Mouse (Mus musculus) limb, embryonic 12.5 days (tissue): ENCODE measurements at regions not wholly inside any gene's neighbourhood (a gene's known extent, or its start where the extent isn't known, plus 50 kb on each side); places are given as distances from the start of the nearest gene placed in this dataset.
A peak's percentile ranks its signal among the peaks of the same experiment; 100 is the strongest.

Source experiments
- ATAC-seq: fragments of 200-750 bp; cut with Nextera tagmentation; 2 replicates; pipeline ENCODE4 v1.8.0; 2017; ENCODE audit warnings: low read depth, moderate TSS enrichment; ENCODE audit not compliant: insufficient number of reproducible peaks, insufficient read depth, low FRiP score, low TSS enrichment
- H3K27ac ChIP-seq: fragments of 300-500 bp; sonication (generic); 2 replicates; pipeline ENCODE4 v1.5.1; 2016; ENCODE audit warnings: mild to moderate bottlenecking, moderate library complexity
- H3K27me3 ChIP-seq: fragments of 300-500 bp; sonication (generic); 2 replicates; pipeline ENCODE4 v1.6.1; 2016; ENCODE audit warnings: mild to moderate bottlenecking, moderate library complexity
- H3K36me3 ChIP-seq: fragments of 300-500 bp; sonication (generic); 2 replicates; pipeline ENCODE4 v1.6.1; 2016; ENCODE audit warnings: mild to moderate bottlenecking, moderate library complexity
- H3K4me1 ChIP-seq: fragments of 300-500 bp; sonication (generic); replicated peaks from 2 replicates; pipeline ENCODE4 v1.6.1; 2016
- H3K4me2 ChIP-seq: fragments of 300-500 bp; sonication (generic); 2 replicates; pipeline ENCODE4 v1.6.1; 2016; ENCODE audit warnings: mild to moderate bottlenecking, moderate library complexity
- H3K4me3 ChIP-seq: fragments of 300-500 bp; sonication (generic); replicated peaks from 2 replicates; pipeline ENCODE4 v1.5.1; 2016; ENCODE audit warnings: mild to moderate bottlenecking
- H3K9ac ChIP-seq: fragments of 300-500 bp; sonication (generic); replicated peaks from 2 replicates; pipeline ENCODE4 v1.6.1; 2016; ENCODE audit warnings: mild to moderate bottlenecking, moderate library complexity
- H3K9me3 ChIP-seq: fragments of 300-500 bp; sonication (generic); 2 replicates; pipeline ENCODE4 v1.6.1; 2016; ENCODE audit warnings: mild to moderate bottlenecking, moderate library complexity
- WGBS: fragments of 180-500 bp; shearing (Covaris S2); methylation state at CpG from one replicate; pipeline ENCODE4 v1.1.7; 2016; 5-methylcytosine and 5-hydroxymethylcytosine counted together

- peak; percentile 67 for ATAC-seq
- Histone ChIP-seq H3K36me3 (no peaks in the 10 kb centered on the region), H3K27ac (peak overlapping the region; percentile 12; the same call in 1 of the 2 replicates), H3K4me3 (0 out of 2 replicates have a peak overlapping the region, but pooled peaks have one; percentile 15), H3K27me3 (peaks cover 26% of the 10 kb centered on the region; the same call in 1 of the 2 replicates), H3K9ac (no peak overlapping the region), H3K4me2 (peak overlapping the region; percentile 49), H3K9me3 (no peaks in the 10 kb centered on the region), H3K4me1 (peaks cover 24% of the 10 kb centered on the region)
- WGBS = 32% methylated on average over 20 of the region's 20 CpGs
Observed at GRCm38 (mm10) chr14:45984135-45984892, 326.4 kb upstream of the Ddhd1 start.

GRCm38 (mm10) chr14:45992041-45992869 lies 334.3 kb upstream of the Ddhd1 start:
- Histone ChIP-seq H3K9ac (no peak overlapping the region), H3K27me3 (peaks cover 24% of the 10 kb centered on the region; the same call in 1 of the 2 replicates), H3K4me3 (no peak overlapping the region), H3K36me3 (no peaks in the 10 kb centered on the region), H3K4me1 (peaks cover 38% of the 10 kb centered on the region), H3K9me3 (no peaks in the 10 kb centered on the region), H3K4me2 (no peak overlapping the region), H3K27ac (no peak overlapping the region)
- 31% methylated on average over 17 of the region's 17 CpGs for WGBS
- no peak for ATAC-seq

- H3K27me3 ChIP-seq = peaks cover 19% of the 10 kb centered on the region; the same call in 1 of the 2 replicates
- no peak overlapping the region for H3K9ac ChIP-seq
- no peak overlapping the region for H3K4me2 ChIP-seq
- H3K9me3 ChIP-seq = no peaks in the 10 kb centered on the region
- H3K4me3 ChIP-seq = no peak overlapping the region
- ATAC-seq = no peak
- H3K36me3 ChIP-seq = no peaks in the 10 kb centered on the region
- H3K27ac ChIP-seq = no peak overlapping the region
- WGBS = 47% methylated on average over 4 of the region's 4 CpGs
- peaks cover 38% of the 10 kb centered on the region for H3K4me1 ChIP-seq
Observed at GRCm38 (mm10) chr14:45992870-45993135, 334.9 kb upstream of the Ddhd1 start.

- H3K27me3 ChIP-seq = peaks cover 18% of the 10 kb centered on the region; the same call in 1 of the 2 replicates
- H3K4me3 ChIP-seq = no peak overlapping the region
- under 1% methylated on average over 3 of the region's 3 CpGs for WGBS
- no peaks in the 10 kb centered on the region for H3K9me3 ChIP-seq
- ATAC-seq = no peak
- H3K9ac ChIP-seq = no peak overlapping the region
- H3K27ac ChIP-seq = no peak overlapping the region
- H3K36me3 ChIP-seq = no peaks in the 10 kb centered on the region
- H3K4me1 ChIP-seq = peaks cover 38% of the 10 kb centered on the region
- H3K4me2 ChIP-seq = no peak overlapping the region
Observed at GRCm38 (mm10) chr14:45993669-45994068, 335.7 kb upstream of the Ddhd1 start.

GRCm38 (mm10) chr14:45996760-45997159 lies 338.8 kb upstream of the Ddhd1 start:
- H3K4me1 ChIP-seq = peaks cover 28% of the 10 kb centered on the region
- H3K4me2 ChIP-seq = no peak overlapping the region
- peak; percentile 59; the same call in 1 of the 2 replicates for ATAC-seq
- H3K36me3 ChIP-seq = no peaks in the 10 kb centered on the region
- H3K27ac ChIP-seq = no peak overlapping the region
- no peaks in the 10 kb centered on the region for H3K9me3 ChIP-seq
- no peak overlapping the region for H3K4me3 ChIP-seq
- peaks cover 5% of the 10 kb centered on the region; the same call in 1 of the 2 replicates for H3K27me3 ChIP-seq
- no peak overlapping the region for H3K9ac ChIP-seq
- 74% methylated on average over 5 of the region's 5 CpGs for WGBS

- no peaks in the 10 kb centered on the region for H3K36me3 ChIP-seq
- H3K27me3 ChIP-seq = 0 out of 2 replicates have a peak, but pooled peaks cover 3% of the 10 kb centered on the region
- H3K4me3 ChIP-seq = no peak overlapping the region
- ATAC-seq = no peak
- no peak overlapping the region for H3K27ac ChIP-seq
- H3K4me1 ChIP-seq = no peaks in the 10 kb centered on the region; the same call in 1 of the 2 replicates
- WGBS = 60% methylated on average over 6 of the region's 6 CpGs
- no peaks in the 10 kb centered on the region for H3K9me3 ChIP-seq
- no peak overlapping the region for H3K4me2 ChIP-seq
- H3K9ac ChIP-seq = no peak overlapping the region
Observed at GRCm38 (mm10) chr14:46004078-46004477, 346.1 kb upstream of the Ddhd1 start.

GRCm38 (mm10) chr14:46005307-46005706 lies 347.4 kb upstream of the Ddhd1 start:
- WGBS = 22% methylated on average over 4 of the region's 4 CpGs
- Histone ChIP-seq H3K9ac (no peak overlapping the region), H3K36me3 (no peaks in the 10 kb centered on the region), H3K4me1 (no peaks in the 10 kb centered on the region; the same call in 1 of the 2 replicates), H3K4me3 (no peak overlapping the region), H3K27me3 (0 out of 2 replicates have a peak, but pooled peaks cover 3% of the 10 kb centered on the region), H3K27ac (no peak overlapping the region), H3K4me2 (no peak overlapping the region), H3K9me3 (no peaks in the 10 kb centered on the region)
- ATAC-seq = no peak

- ATAC-seq = no peak
- Histone ChIP-seq H3K4me3 (no peak overlapping the region), H3K27ac (no peak overlapping the region), H3K9me3 (no peaks in the 10 kb centered on the region), H3K4me1 (peaks cover 7% of the 10 kb centered on the region), H3K27me3 (peaks cover 3% of the 10 kb centered on the region), H3K4me2 (no peak overlapping the region), H3K36me3 (no peaks in the 10 kb centered on the region), H3K9ac (no peak overlapping the region)
- 95% methylated on average over 2 of the region's 2 CpGs for WGBS
Observed at GRCm38 (mm10) chr14:46013232-46013631, 355.3 kb upstream of the Ddhd1 start.

- Histone ChIP-seq H3K36me3 (no peaks in the 10 kb centered on the region), H3K4me1 (peaks cover 16% of the 10 kb centered on the region), H3K27ac (no peak overlapping the region), H3K9ac (no peak overlapping the region), H3K27me3 (peaks cover 3% of the 10 kb centered on the region), H3K4me2 (no peak overlapping the region), H3K4me3 (no peak overlapping the region), H3K9me3 (no peaks in the 10 kb centered on the region)
- WGBS = 76% methylated on average over 2 of the region's 2 CpGs
- ATAC-seq = no peak
Observed at GRCm38 (mm10) chr14:46014090-46014489, 356.1 kb upstream of the Ddhd1 start.

GRCm38 (mm10) chr14:46015682-46016400 lies 357.9 kb upstream of the Ddhd1 start:
- ATAC-seq = no peak
- H3K9me3 ChIP-seq = no peaks in the 10 kb centered on the region
- no peak overlapping the region for H3K27ac ChIP-seq
- WGBS = 87% methylated on average over 6 of the region's 6 CpGs
- H3K4me3 ChIP-seq = no peak overlapping the region
- H3K4me2 ChIP-seq = no peak overlapping the region
- peaks cover 31% of the 10 kb centered on the region for H3K4me1 ChIP-seq
- H3K36me3 ChIP-seq = no peaks in the 10 kb centered on the region
- no peak overlapping the region for H3K9ac ChIP-seq
- H3K27me3 ChIP-seq = peaks cover 3% of the 10 kb centered on the region

GRCm38 (mm10) chr14:46016701-46017106 lies 358.8 kb upstream of the Ddhd1 start:
- Histone ChIP-seq H3K4me1 (peaks cover 31% of the 10 kb centered on the region), H3K4me3 (no peak overlapping the region), H3K36me3 (no peaks in the 10 kb centered on the region), H3K4me2 (no peak overlapping the region), H3K27ac (no peak overlapping the region), H3K9ac (no peak overlapping the region), H3K9me3 (no peaks in the 10 kb centered on the region), H3K27me3 (peaks cover 3% of the 10 kb centered on the region)
- ATAC-seq = no peak
- 40% methylated on average over 4 of the region's 4 CpGs for WGBS
